Mouse (Mus musculus) neural tube, embryonic 13.5 days (tissue): ENCODE measurements at regions not wholly inside any gene's neighbourhood (a gene's known extent, or its start where the extent isn't known, plus 50 kb on each side); places are given as distances from the start of the nearest gene placed in this dataset.

Source experiments
- ATAC-seq: fragments of 200-750 bp; cut with Nextera tagmentation; 2 replicates; pipeline ENCODE4 v1.8.0; 2017; ENCODE audit warnings: low read depth, mild to moderate bottlenecking, moderate TSS enrichment, moderate library complexity
- H3K27ac ChIP-seq: fragments of 300-500 bp; sonication (generic); replicated peaks from 2 replicates; pipeline ENCODE4 v1.5.1; 2015; ENCODE audit warnings: moderate library complexity, mild to moderate bottlenecking, inconsistent platforms
- H3K27me3 ChIP-seq: fragments of 300-500 bp; sonication (generic); 2 replicates; pipeline ENCODE4 v1.6.1; 2015; ENCODE audit warnings: mild to moderate bottlenecking, inconsistent platforms
- H3K36me3 ChIP-seq: fragments of 300-500 bp; sonication (generic); 2 replicates; pipeline ENCODE4 v1.6.1; 2015; ENCODE audit warnings: mild to moderate bottlenecking, inconsistent platforms
- H3K4me1 ChIP-seq: fragments of 300-500 bp; sonication (generic); replicated peaks from 2 replicates; pipeline ENCODE4 v1.6.1; 2015; ENCODE audit warnings: inconsistent platforms
- H3K4me2 ChIP-seq: fragments of 300-500 bp; sonication (generic); 2 replicates; pipeline ENCODE4 v1.6.1; 2015; ENCODE audit warnings: inconsistent platforms, mild to moderate bottlenecking, moderate library complexity
- H3K4me3 ChIP-seq: fragments of 300-500 bp; sonication (generic); 2 replicates; pipeline ENCODE4 v1.5.1; 2015; ENCODE audit warnings: mild to moderate bottlenecking, inconsistent platforms
- H3K9ac ChIP-seq: fragments of 300-500 bp; sonication (generic); 2 replicates; pipeline ENCODE4 v1.6.1; 2015; ENCODE audit warnings: moderate library complexity, mild to moderate bottlenecking, inconsistent platforms
- H3K9me3 ChIP-seq: fragments of 300-500 bp; sonication (generic); 2 replicates; pipeline ENCODE4 v1.6.1; 2016; ENCODE audit warnings: inconsistent platforms
- WGBS: fragments of 180-500 bp; shearing (Covaris S2); methylation state at CpG from one replicate; pipeline ENCODE4 v1.1.7; 2015; 5-methylcytosine and 5-hydroxymethylcytosine counted together

DNA sequence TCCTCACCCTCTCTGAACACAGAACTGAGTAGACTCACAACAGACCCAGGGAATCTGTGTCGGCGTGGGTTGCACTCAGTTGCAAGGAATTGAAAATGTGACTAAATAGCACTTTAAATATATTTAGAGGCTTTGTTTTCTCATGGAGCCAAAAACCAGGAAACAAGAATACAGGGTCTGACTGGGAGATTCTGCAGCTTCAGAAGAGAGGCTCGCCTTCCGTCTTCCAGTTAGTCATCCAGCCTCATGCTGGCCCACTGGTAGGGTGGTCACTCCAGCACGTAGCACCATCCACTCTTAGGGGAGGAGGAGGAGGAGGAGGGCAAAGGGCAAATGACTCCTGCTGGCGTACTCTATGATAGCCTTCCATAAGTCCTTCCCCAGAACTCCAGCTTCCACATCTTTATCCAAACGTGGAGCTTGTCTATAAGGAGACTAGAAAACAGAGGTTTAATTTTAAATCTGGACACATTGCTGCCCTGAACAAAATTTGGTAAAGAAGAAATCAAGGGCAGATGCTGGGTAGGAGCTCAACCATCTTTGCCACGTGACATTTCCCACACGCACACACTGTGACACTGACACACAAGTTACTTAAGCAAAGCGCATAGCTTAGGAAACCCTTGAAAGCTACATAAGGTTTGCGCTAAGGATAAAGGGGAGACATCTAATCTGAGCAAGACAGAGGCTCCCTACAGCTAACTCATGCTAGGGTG is 60.8 kb downstream of the Mis18a start:
- H3K4me2 ChIP-seq: no peak overlapping the region
- 92% methylated on average over 11 of the region's 11 CpGs for WGBS
- H3K4me1 ChIP-seq: no peaks in the 10 kb centered on the region
- H3K4me3 ChIP-seq: no peak overlapping the region
- no peaks in the 10 kb centered on the region for H3K9me3 ChIP-seq
- no peaks in the 10 kb centered on the region for H3K36me3 ChIP-seq
- no peak overlapping the region for H3K9ac ChIP-seq
- H3K27me3 ChIP-seq: peaks cover 7% of the 10 kb centered on the region; the same call in 1 of the 2 replicates
- no peak for ATAC-seq
- no peak overlapping the region for H3K27ac ChIP-seq

DNA sequence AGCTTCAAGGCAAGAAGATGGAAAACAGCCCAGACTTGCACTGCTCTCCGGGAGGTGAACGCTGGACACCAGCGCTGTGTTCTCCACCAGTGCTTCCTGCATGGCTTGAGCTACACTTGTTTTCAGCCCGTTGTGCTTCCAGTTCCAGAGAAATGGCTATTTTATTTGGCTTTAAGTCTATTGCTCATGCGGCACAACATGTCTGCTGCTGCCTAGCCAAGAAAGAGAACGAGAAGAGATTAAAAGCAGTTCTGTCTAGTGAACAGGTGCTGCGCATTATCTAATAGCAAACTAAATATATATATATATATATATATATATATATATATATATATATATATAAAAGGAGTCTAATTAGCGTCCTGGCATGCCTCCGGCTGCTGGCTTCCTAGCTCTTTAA is 63.1 kb downstream of the Mis18a start:
- H3K27ac ChIP-seq: no peak overlapping the region
- 80% methylated on average over 9 of the region's 9 CpGs for WGBS
- H3K9me3 ChIP-seq: no peaks in the 10 kb centered on the region
- H3K4me1 ChIP-seq: no peaks in the 10 kb centered on the region
- H3K27me3 ChIP-seq: peaks cover 7% of the 10 kb centered on the region; the same call in 1 of the 2 replicates
- H3K4me2 ChIP-seq: no peak overlapping the region
- H3K36me3 ChIP-seq: no peaks in the 10 kb centered on the region
- no peak overlapping the region for H3K4me3 ChIP-seq
- H3K9ac ChIP-seq: no peak overlapping the region
- ATAC-seq: no peak

DNA sequence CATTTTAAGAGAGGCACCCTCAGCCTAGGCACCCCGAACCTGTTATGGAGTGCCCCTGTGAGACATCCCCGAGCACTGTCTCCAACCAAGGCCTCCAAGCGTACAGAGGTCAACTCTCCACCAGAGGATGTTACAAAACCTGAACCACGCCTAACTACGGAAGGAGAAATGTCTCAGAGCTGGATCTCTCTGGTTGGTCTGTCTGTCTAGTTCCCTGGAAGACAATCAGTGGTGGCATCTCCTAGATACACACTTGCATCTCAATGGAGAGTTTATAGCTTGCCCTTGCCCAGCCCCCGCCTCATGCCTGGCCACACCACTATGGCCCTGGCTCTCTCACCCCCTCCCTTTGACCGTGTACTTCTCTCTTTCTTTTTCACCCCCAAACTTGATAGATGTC is 69.2 kb downstream of the Mis18a start:
- H3K4me1 ChIP-seq: peaks cover 9% of the 10 kb centered on the region
- no peaks in the 10 kb centered on the region for H3K36me3 ChIP-seq
- no peaks in the 10 kb centered on the region for H3K9me3 ChIP-seq
- ATAC-seq: no peak
- 89% methylated on average over 7 of the region's 7 CpGs for WGBS
- H3K27me3 ChIP-seq: peaks cover 7% of the 10 kb centered on the region; the same call in 1 of the 2 replicates
- H3K4me2 ChIP-seq: no peak overlapping the region
- no peak overlapping the region for H3K9ac ChIP-seq
- no peak overlapping the region for H3K27ac ChIP-seq
- H3K4me3 ChIP-seq: no peak overlapping the region

DNA sequence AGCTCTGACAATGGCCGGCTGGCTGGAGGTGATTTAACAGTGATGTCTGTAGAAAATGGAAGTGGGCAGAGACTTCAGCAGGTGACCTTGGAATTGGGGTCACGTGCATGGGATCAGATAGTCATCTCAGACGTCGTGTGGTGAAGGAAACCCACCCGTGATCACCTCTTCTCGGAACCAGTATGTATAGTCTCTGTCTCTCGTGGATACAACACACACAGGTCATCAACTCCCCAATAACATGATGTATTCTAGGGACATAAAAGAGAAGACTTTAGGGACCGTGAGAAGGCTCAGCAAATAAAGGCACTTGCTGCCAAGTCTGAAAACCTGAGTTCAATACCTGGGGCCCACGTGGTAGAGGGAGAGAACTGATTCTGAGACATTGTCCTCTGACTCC is 70.2 kb downstream of the Mis18a start:
- Histone ChIP-seq H3K36me3 (no peaks in the 10 kb centered on the region), H3K27me3 (0 out of 2 replicates have a peak, but pooled peaks cover 5% of the 10 kb centered on the region), H3K4me3 (no peak overlapping the region), H3K27ac (peak overlapping the region; percentile 53; the same call in 1 of the 2 replicates), H3K9ac (0 out of 2 replicates have a peak overlapping the region, but pooled peaks have one; percentile 55), H3K9me3 (no peaks in the 10 kb centered on the region), H3K4me1 (peaks cover 9% of the 10 kb centered on the region), H3K4me2 (0 out of 2 replicates have a peak overlapping the region, but pooled peaks have one; percentile 3)
- 35% methylated on average over 9 of the region's 9 CpGs for WGBS
- no peak for ATAC-seq

DNA sequence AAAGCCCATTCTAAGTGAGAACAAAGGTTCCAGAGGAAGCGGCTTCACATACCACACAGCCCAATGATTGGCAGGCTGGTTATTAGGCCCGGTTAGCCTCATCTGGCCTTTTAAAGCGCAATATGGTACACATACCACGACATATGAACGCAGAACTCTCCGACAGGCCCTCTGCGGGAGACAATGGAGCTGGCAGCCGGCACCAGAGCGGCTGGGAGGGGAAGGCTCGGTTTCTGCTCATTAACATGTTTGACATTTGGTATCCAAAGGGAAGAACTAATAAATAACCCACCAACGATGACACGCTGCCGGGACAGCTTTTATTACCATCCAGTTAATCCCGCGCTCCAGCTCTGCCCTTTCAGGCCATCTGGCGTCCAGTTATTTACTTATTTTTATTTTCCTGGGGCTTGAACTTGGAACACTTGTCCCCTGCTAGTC is 70.6 kb downstream of the Mis18a start:
- H3K36me3 ChIP-seq: no peaks in the 10 kb centered on the region
- H3K9me3 ChIP-seq: no peaks in the 10 kb centered on the region
- 9% methylated on average over 16 of the region's 16 CpGs for WGBS
- peak; percentile 77; the same call in 1 of the 2 replicates for ATAC-seq
- peaks cover 9% of the 10 kb centered on the region for H3K4me1 ChIP-seq
- H3K9ac ChIP-seq: peak overlapping the region; percentile 55
- H3K27me3 ChIP-seq: 0 out of 2 replicates have a peak, but pooled peaks cover 5% of the 10 kb centered on the region
- no peak overlapping the region for H3K4me3 ChIP-seq
- H3K4me2 ChIP-seq: peak overlapping the region; percentile 3; the same call in 1 of the 2 replicates
- peak overlapping the region; percentile 53 for H3K27ac ChIP-seq

DNA sequence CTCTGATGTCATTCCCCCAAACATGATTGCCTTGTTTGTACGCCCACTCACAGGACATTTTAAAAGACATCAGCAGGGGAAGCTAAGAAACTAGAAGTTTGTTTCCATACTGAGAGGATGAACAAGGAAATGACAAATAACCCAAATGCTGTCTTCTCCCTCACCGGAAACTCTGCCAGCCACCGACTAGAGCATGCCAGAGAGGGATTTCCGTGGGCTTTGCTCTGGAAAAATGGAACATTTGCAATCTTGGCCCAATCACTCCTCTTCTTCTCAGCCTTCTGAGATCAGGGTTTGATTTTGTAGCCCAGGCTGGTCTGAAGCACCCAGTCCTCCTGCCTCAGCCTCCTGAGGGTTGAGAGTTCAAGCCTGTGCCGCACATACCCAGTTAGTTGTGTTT is 72.4 kb downstream of the Mis18a start:
- H3K36me3 ChIP-seq: no peaks in the 10 kb centered on the region
- 96% methylated on average over 5 of the region's 5 CpGs for WGBS
- H3K4me3 ChIP-seq: no peak overlapping the region
- peaks cover 5% of the 10 kb centered on the region; the same call in 1 of the 2 replicates for H3K27me3 ChIP-seq
- H3K9me3 ChIP-seq: no peaks in the 10 kb centered on the region
- no peak overlapping the region for H3K27ac ChIP-seq
- no peak overlapping the region for H3K9ac ChIP-seq
- peaks cover 9% of the 10 kb centered on the region for H3K4me1 ChIP-seq
- H3K4me2 ChIP-seq: no peak overlapping the region
- ATAC-seq: no peak

DNA sequence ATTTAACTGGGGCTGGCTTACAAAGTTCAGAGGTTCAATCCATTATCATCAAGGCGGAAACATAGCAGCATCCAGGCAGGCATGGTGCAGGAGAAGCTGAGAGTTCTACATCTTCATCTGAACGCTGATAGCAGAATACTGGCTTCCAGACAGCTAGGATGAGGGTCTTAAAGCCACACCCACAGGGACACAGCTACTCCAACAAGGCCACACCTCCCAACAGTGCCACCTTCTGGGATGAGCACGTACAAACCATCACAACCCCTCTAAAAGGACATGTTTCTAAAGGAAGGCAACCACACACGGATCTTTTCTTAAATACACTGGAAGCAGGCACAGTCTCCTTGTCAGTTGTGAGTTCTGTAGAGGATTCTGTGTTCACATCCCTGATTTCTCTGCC is 74.4 kb downstream of the Mis18a start:
- 75% methylated on average over 4 of the region's 4 CpGs for WGBS
- Histone ChIP-seq H3K9ac (no peak overlapping the region), H3K9me3 (no peaks in the 10 kb centered on the region), H3K4me1 (peaks cover 9% of the 10 kb centered on the region), H3K27me3 (peaks cover 5% of the 10 kb centered on the region), H3K4me2 (no peak overlapping the region), H3K4me3 (no peak overlapping the region), H3K27ac (no peak overlapping the region), H3K36me3 (no peaks in the 10 kb centered on the region)
- ATAC-seq: no peak

DNA sequence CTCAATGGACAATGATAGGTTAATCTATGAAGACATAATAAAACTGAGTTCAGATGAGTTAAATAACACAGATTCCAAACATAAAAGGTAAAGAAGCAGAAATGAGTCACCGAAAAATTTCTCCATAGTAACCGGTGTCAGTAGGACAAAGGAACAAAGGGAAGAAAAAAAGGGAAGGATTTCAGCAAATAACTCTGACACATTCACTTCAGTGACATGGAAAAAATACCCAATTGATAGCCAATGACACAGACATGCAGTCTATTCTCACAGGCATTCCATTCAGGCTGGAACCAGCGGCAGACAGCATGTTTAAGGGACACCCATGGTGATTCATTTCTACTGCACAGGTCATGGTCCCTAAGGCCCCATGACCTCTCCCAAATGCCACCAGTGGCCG is 79.0 kb downstream of the Mis18a start:
- no peak for ATAC-seq
- 25% methylated on average over 4 of the region's 4 CpGs for WGBS
- no peaks in the 10 kb centered on the region for H3K36me3 ChIP-seq
- H3K4me1 ChIP-seq: no peaks in the 10 kb centered on the region
- H3K4me3 ChIP-seq: no peak overlapping the region
- H3K27ac ChIP-seq: no peak overlapping the region
- H3K9ac ChIP-seq: no peak overlapping the region
- peaks cover 13% of the 10 kb centered on the region for H3K27me3 ChIP-seq
- peaks cover 7% of the 10 kb centered on the region; the same call in 1 of the 2 replicates for H3K9me3 ChIP-seq
- no peak overlapping the region for H3K4me2 ChIP-seq

DNA sequence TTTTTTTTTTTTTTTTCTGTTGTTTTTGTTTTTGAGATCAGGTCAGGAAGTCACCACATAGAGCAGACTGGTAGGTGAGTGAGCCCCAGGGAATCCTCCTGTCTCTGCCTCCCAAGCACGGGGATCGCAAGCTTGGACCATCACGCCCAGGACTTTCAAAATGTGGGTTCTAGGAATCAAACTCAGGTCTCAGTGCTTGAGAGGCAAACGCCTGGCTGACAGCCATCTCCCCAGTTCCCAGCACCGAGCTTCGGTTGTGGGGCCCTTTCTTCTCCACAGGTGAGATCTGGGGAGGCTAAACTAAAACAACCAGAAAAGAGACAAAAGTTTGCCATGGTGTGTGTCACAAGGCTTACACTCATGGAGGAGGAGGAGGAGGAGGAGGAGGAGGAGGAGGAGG is 84.5 kb downstream of the Mis18a start:
- Histone ChIP-seq H3K4me1 (no peaks in the 10 kb centered on the region), H3K36me3 (no peaks in the 10 kb centered on the region), H3K4me2 (no peak overlapping the region), H3K27ac (no peak overlapping the region), H3K9ac (no peak overlapping the region), H3K4me3 (no peak overlapping the region), H3K9me3 (peaks cover 7% of the 10 kb centered on the region; the same call in 1 of the 2 replicates), H3K27me3 (peaks cover 13% of the 10 kb centered on the region)
- 93% methylated on average over 6 of the region's 6 CpGs for WGBS
- no peak for ATAC-seq

DNA sequence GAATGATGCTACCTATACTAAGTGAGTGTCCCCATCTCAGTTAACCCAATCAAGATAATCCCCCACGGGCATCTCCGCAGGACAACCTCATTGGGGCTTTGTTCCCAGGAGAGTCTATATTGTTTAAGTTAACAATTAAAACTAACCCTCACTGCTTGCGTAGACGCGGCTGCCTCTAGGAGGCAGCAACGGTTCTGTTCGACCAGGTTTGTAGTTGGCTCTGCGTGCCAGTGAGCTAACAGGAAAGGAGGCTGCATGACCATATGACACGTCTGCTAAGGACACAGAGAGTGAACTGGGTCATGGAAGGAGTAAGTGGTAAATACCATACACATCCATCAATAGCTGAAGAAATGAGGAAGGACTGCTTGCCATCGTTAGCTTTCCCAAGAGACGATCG is 92.0 kb downstream of the Mis18a start:
- Histone ChIP-seq H3K4me3 (no peak overlapping the region), H3K4me1 (peaks cover 1% of the 10 kb centered on the region), H3K36me3 (no peaks in the 10 kb centered on the region), H3K9ac (no peak overlapping the region), H3K27ac (no peak overlapping the region), H3K9me3 (no peaks in the 10 kb centered on the region), H3K27me3 (peaks cover 9% of the 10 kb centered on the region), H3K4me2 (no peak overlapping the region)
- no peak for ATAC-seq
- 35% methylated on average over 12 of the region's 12 CpGs for WGBS

DNA sequence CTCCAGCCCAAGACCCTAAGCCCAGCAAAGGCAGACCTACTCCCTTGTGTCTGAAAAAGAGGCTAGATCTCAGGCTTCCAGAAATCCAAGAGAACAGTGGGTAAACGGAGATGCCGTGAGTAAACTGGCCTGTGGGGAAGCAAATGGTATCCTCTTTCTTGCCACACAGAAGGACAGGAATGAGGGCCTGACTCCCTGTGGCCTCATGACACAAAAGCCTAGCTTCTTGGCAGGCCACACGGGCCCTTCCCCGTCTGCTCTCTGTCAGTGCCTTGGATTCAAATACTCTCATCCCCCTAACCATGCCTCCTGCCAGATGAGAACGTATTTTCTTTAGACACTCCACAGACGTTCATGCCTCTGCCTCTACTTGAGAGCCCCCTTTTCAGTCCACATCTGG is 97.2 kb downstream of the Mis18a start:
- Histone ChIP-seq H3K27ac (peak overlapping the region; percentile 15; the same call in 1 of the 2 replicates), H3K27me3 (peaks cover 9% of the 10 kb centered on the region), H3K9ac (no peak overlapping the region), H3K4me2 (no peak overlapping the region), H3K9me3 (no peaks in the 10 kb centered on the region), H3K36me3 (no peaks in the 10 kb centered on the region), H3K4me3 (no peak overlapping the region), H3K4me1 (peaks cover 29% of the 10 kb centered on the region)
- 34% methylated on average over 6 of the region's 6 CpGs for WGBS
- no peak for ATAC-seq

DNA sequence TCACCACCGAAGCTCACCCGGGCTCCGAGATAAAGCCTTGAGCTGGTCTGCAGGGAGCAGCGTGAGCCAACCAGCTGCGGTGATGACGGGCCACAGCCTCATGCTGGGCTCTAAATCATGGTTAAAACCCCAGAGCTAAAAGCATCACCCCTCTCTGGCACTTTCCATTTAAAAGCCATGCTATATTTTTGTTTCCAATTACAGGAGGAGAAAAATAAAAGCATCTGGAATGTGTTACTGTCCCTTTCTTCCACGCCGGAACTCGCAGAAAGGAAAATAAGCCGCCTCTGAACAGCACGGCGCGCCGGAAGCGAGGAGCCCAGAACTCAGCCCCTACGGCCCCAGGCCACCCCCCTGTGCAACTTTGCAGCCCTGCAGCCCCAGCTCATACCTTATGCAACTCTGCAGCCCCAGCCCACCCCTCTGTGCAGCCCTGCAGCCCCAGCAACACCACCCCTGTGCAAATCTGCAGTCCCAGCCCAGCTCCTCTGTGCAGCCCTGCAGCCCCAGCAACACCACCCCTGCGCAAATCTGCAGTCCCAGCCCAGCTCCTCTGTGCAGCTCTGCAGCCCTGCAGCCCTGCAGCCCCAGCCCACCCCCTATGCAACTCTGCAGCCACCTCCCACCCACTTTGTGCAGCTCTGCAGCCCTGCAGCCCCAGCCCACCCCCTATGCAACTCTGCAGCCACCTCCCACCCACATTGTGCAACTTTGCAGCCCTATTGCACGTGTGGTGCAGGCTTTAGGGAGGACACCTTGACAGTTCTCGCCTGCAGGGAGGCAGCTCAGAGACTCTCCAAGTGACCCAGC is 97.9 kb downstream of the Mis18a start:
- Histone ChIP-seq H3K36me3 (no peaks in the 10 kb centered on the region), H3K4me1 (peaks cover 36% of the 10 kb centered on the region), H3K27ac (peak overlapping the region; percentile 15), H3K27me3 (peaks cover 9% of the 10 kb centered on the region), H3K4me3 (no peak overlapping the region), H3K9ac (peak overlapping the region; percentile 27; the same call in 1 of the 2 replicates), H3K4me2 (peak overlapping the region; percentile 34), H3K9me3 (no peaks in the 10 kb centered on the region)
- WGBS: 19% methylated on average over 19 of the region's 19 CpGs
- peak; percentile 57 for ATAC-seq
